Mouse (Mus musculus) bone marrow macrophage, adult 2 months (primary cell): Measurements from ENCODE around the gene Polr3b.

Source experiments
- CTCF ChIP-seq: IDR thresholded peaks from 2 replicates; pipeline ENCODE4 v1.5.1; 2012; ENCODE audit warnings: low read depth, mild to moderate bottlenecking, low read length, moderate library complexity
- POLR2A ChIP-seq: IDR thresholded peaks from 2 replicates; pipeline ENCODE4 v1.6.1; 2012; ENCODE audit warnings: mild to moderate bottlenecking, low read depth, low read length, borderline replicate concordance

- no peak for TF ChIP-seq CTCF
- no peak for TF ChIP-seq POLR2A
Observed at GRCm38 (mm10) chr10:84756435-84757095, 134.5 kb downstream of the Polr3b start.
